Mouse (Mus musculus) kidney, adult 2 months (tissue): ENCODE results near the gene Tmem220.

Source experiments
- CTCF ChIP-seq: fragments of 200-500 bp; conservative IDR thresholded peaks from 2 replicates; pipeline ENCODE4 v1.5.1; 2011; ENCODE audit warnings: low read depth, mild to moderate bottlenecking, control low read depth, low read length, moderate library complexity, mixed read lengths; ENCODE audit not compliant: insufficient read depth, insufficient read length
- POLR2A ChIP-seq: fragments of 200-500 bp; IDR thresholded peaks from one replicate; pipeline ENCODE4 v1.6.1; 2011; ENCODE audit warnings: low read depth, low read length, control low read depth

DNA sequence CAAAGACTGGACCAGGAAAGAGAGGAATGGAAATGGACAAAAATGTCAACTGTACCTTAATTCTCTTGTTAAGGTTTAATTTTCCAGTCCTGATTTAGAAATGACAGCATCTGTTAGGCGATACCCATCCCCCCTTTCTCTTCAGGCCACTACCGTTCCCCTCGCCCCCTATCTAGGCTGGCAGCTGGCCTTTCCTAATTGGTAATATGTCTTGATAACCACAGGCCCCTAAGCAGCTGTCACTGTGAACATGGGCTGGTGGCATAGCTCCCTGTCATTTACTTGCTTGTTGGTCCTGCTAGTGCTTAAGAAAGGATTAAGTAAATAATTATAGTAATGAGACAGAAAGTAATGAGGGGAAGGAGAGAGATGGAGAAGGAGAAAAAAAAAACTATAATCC lies 52.5 kb downstream of the Tmem220 start:
- no peak for TF ChIP-seq CTCF
- TF ChIP-seq POLR2A: no peak
